Mouse (Mus musculus) spleen, adult 2 months (tissue): Measurements from ENCODE around the gene Syna.

Experiments
- CTCF ChIP-seq: fragments of 200-500 bp; IDR thresholded peaks from 2 replicates; pipeline ENCODE4 v1.5.1; 2011; ENCODE audit warnings: mild to moderate bottlenecking, inconsistent platforms; ENCODE audit not compliant: insufficient read depth, insufficient read length, insufficient replicate concordance; ENCODE audit errors: extremely low read depth
- POLR2A ChIP-seq: fragments of 200-500 bp; IDR thresholded peaks from 2 replicates; pipeline ENCODE4 v1.6.1; 2011; ENCODE audit warnings: low read depth, low read length, inconsistent platforms

DNA sequence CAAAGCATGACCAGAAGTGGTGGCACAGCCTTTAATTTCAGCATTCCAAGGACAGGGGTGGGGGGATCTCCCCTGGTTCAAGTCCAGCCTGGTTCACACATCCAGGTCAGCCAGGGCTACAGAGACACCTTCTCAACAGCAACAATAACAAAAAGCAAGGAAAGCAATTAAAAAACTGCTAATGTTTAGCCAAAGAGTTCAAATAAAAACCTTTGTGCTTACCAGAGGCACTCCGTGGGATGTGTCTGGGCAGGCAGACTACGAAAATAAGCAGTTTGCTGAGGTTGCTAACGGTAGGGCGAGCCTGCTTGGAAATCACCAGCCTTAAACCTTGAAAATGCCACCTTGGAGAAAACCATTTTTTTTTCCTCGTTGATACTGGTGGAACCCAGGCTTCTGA lies 21.2 kb upstream of the Syna start, which contains the start of gene Rfc2:
- TF ChIP-seq POLR2A: no peak
- TF ChIP-seq CTCF: no peak
